Mouse (Mus musculus): ENCODE results near the gene Gm49336.

The Gm49336 gene

DNA sequence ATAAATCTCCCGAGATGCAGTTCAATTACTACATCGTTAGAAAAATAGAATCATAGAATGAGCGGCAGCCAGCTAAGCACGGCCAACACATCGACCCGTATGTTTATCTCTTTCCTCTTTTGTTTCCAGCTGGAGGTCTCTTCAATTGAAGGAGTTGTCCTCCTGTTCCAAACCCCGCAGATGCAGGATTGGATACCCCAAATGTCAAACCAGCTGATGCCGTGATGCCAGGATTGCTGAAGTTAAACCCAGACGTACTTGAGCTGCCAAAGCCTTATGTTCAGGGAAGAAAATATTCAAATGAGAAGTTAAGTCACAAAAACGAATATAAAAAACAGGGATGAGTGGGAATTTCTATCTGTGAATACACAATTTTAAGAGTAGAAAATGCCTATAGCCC lies 31.4 kb downstream of the Gm49336 start:
- DNase-seq = no peak

DNA sequence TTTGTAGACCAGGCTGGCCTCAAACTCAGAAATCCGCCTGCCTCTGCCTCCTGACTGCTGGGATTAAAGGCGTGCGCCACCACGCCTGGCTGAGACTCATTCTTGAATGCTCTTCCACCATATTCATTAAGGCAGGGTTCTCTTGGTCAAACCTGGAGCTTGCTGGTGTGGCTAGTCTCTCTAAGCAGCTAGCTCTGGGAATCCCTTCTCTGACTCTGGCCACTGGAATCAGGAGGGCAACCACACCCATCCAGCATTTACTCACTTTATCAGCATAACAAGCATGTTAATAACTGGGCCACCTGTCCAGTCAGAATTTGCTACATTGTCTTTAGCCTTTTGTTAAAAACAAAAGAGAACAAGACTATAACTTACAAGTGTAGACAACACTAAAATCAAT lies 33.7 kb downstream of the Gm49336 start:
- no peak for DNase-seq

DNA sequence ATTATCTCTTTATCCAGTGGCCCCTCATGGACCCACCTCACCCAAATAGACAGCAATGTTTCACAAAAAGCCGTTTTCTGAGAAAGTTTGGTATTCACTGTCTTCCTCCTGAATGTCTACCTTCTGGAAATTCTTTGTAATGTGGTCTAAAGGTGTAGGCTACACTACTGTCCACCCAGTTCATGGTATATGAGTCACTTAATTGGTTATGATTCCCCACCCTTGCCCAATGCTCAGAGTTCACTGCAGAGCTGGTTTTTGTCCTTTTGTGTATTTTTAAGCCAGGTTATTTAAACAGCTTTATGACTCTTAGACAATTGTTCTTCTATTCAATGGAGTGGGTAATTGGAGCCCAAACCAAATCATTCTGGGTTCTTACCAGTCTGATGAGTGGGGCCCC lies 35.2 kb downstream of the Gm49336 start:
- DNase-seq = no peak

DNA sequence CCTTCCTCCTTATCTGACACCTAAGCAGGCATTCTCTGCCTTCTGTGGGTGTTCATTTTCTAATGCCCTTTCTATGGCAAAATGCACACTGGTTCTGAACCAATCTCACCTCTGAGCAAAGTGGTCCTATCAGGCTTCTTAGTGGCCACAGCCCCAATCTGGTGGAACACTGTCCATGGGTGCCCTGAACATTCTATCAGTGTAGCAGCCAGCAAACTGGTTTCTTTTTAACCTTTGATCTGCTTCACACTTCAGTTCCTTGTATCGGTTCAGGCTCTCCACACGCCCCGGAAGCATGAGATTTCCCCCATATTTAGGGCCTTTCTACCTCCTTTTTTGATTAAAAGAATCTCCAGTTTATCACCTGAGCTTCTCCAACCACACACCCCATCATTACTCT lies 36.3 kb downstream of the Gm49336 start:
- no peak for DNase-seq

DNA sequence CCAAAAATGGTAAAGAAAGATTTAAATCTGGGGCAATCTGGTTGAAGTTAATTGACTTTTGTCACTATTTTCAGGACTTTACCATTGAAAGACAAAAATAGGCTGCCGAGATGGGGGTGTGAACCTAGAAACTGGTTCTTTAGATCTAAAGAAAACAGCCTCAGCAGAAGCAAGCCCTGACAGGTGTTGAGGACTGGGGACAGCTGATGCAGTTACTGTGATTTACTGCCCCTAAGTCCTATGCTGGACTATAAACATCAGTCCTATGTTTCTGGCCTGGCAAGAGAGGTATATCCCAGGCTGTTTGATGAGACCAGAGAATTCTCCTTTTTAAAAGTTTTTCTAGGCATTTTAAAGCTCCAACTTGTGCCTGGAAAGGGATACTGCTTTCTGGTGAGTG lies 37.3 kb downstream of the Gm49336 start:
- no peak for DNase-seq

DNA sequence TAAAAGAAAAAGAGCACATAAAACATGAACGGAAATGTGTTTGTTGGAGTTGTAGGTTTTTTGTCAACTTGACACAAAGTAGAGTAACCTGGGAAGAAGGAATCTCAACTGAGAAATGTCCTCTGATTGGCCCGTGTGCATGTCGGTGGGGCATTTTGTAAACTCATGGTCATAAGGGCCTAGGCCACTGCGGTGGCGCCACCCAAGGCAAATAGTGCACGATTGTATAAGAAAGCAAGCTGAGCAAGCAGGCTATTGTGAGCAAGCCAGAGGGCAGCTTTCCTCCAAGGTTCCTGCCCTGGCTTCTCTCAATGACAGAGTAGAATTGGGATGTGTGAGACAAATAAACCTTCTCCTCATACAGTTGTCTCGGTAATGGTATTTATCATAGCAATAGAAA lies 42.1 kb downstream of the Gm49336 start:
- no peak for DNase-seq

DNA sequence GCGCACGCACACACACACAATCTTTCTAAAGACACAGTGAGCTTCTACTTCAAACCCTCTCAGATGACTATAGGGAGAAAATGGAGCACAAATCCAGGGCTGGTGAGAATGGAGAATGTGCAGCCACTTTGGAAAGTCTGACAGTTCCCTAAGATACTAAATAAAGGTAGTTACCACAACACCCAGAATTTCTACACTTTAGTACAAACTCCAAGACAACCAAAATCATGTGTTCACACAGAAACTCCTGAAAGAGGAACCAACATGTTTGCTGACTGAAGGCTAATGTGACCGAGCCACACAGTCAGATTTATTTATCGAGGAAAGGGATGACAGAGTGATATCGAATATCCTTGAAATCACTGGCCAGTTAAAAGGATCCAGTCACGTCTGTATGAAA lies 46.3 kb downstream of the Gm49336 start:
- no peak for DNase-seq

DNA sequence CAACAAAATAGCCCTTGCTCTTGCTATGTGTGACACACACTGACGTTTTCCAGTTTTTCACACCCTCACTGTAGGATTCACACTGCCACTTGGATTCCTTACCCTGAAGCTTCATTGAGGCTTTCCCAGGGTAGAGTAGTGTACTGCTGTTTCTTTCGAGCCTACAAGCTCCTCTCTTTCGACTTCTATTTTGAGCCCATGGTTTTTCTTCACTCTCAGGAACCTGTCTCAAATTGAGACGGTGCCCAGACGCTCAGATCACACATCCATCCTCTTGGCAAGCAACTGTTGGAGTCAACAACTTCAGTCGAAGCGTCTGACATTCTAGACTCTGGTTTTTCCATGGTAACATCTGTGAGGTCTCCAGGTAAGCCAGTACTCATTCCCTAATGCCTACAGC lies 54.4 kb downstream of the Gm49336 start, which contains the start of gene Atp8a2:
Atp8a2 (minus strand) TSS at position 296 of the 400 bp plus-strand sequence.
- DNase-seq = no peak

DNA sequence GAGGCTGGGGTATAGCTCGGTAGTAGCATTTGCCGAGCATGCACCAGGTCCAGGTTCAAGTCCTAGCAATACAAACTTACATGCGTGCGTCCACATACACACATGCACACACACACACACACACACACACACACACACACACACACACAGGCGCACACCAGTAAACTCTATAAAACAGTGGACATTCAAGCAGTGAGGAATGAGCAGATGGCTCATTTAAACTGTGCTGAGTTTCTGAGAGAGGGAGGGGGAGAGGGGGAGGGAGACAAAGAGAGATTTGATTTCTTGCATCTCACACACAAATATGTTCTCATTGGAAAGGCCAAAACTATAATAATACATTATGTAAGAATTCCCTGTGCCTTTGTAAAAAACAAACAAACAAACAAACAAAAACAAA lies 55.3 kb downstream of the Gm49336 start:
- DNase-seq = no peak

DNA sequence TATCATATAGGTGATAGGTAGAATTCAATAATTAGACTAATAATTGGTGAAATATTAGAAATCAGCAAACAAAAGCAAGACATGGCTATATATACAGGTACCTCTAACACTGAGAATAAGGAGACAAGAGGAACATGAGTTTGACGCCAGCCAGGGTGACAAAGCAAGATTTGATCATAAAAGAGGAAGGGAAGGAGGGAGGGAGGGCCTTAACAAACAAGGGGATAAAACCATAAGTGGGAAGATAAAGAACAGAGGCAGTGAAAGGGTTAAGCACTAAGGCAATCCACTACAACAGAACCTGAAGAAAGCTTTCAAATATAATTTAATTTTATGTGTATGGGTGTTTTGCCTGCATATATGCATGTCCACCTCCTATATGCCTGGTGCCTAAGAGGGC lies 56.7 kb downstream of the Gm49336 start:
- no peak for DNase-seq

DNA sequence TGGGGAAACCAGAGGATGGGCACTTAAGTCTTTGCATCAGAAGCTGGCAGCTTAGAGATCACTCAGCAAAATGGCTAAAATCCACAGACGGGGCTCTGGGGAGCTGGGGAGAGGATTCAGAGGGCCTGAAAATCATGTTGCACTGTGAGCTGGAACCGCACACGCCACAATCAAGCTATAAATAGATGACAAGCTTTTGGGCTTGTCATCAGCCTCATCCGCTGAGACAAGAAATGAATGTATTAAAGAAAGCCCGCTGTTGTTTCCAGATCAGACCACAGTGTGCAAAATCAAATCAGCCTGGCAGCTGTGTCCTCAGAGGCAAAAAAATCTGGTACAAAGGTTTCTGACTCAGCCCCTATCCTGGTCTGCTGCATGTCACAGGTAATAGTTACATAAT lies 61.5 kb downstream of the Gm49336 start:
- DNase-seq = no peak

DNA sequence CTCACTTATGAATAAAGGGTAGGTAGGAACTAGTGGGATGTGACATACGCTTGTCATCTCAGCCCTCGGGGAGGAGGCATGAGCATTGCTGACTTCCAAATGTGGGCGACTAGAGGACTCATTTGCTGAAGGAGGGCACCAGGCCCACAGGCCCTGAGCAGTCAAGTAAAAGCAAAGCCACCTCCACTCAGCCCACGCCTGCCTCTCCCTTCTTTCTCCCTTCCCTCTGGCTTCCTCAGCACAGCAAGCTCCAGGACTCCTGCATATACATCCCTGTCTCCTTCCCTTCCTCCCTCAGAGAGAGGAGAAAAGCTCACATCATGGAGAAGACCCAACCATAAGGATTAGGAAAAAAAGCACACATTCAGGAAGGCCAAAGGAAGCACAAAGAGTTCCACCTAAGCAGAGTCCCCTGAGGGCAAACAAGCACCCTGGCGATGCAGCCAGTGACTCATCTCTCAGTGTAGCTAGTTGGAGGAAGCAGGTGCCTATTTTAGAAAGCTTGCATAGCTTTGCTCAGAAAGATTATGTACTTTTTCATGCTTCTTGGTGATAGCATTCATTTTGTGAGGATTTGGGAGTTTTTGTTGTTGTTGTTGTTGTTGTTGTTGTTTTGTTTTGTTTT lies 63.0 kb downstream of the Gm49336 start:
- DNase-seq = no peak

DNA sequence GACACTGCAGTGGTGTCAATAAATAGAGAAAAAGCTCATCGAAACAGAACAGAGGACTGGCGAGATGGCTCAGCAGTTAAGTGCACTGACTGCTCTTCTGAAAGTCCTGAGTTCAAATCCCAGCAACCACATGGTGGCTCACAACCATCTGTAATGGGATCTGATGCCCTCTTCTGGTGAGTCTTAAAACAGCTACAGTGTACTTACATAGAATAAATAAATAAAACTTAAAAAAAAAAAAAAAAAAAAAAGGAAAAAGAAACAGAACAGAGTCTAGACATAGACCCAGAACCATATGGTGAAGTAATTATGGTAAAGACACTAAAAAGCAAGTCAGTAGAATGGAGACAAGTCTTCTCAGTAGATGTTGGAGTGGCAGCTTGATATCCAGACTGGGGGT lies 70.0 kb downstream of the Gm49336 start:
- no peak for DNase-seq

DNA sequence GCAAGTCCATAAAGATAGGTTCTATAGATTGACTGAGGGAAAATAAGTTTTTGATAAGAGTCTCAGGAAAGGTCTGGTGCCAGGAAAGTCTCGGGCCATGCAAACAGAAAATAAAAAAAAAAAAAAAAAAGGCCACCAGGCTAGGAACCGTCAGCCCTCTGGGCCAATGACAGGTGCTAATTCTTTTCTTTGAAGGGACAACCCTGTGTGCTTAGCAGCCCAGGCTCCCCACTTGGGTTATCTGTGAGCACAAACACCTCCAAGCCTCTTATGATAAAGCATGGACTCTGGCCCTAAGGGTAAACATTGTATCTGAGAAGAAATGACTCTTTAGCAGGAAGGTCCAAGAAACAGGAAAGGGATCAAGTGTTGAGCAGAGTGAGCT lies 72.7 kb downstream of the Gm49336 start:
- no peak for DNase-seq

DNA sequence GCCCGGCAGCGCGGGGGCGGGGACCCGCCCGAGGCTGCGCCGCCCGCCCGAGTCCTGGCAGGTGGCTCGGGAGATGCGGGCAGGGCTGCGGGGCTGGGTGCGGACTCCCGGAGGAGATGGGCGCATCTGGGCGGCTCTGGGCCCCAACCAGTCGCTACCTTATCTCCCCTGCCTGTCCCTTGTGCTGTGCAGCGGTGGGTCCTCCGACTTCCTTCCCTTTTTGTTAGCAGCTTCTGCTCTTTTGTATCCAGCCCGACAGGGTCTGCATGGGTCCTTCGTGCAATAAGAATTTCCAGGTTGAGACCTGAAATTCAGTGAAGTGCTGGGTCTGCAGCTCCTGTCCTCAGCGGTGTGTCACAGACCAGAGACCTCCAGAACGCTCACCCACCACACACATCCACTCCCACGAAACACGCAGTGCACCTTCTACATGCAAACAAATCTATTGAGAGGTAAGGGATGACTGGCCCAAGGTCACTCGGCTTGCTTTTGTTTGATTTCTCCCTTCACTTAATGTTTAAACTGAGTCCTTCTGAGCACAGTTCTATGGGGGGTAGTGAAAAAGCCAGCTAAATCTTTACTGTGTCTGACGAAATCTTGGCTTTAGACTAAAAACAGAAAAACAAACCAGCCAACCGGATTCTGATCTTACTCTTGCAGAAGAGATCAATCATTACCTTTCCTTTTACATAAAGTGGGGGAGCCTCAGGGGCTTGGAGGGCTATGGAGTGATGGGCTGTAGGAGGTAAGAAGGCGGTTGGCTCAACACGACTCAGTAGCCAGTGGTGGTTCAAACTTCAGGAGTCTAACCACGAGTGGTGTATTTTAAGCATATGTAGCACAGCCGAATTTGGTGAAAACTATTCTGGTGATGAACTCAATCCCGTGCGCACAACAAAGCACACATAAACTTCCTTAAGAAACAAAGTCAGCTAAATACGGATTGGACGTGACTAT lies 73.4 kb downstream of the Gm49336 start:
- no peak for DNase-seq

DNA sequence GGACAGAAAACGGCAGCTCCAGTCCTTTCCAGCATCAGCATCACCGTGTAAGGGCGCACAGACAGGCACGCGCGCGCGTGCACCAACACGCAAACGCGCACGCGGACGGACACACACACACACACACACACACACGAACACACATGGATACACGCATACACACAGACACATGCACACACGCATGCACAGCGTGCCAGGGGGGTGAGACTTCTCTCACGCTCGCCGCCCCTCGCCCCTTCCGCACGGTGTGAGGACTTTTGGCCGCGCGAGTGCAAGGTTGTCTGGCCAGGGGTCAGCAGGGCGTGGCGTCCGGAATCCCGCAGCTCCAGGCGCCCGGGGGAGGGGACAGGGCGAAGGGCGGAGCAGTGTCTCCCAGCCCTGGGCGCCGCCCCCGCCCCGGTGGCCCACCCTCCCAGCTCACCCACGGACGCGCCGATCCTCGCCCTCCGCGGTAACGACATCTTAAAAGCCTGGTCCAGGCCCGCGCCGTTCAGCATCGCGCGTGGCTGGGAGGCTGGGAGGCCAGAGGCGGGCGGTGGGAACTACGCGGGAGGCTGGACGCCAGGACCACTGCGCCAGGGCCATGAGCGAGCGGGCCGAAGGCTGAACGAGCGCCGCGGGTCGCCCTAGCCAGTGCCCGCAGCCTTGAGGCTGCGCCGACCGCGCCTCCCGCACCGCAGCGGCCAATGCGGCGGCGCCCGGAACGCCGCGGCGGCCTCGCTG lies 74.3 kb downstream of the Gm49336 start:
- peak; percentile 69 for DNase-seq

DNA sequence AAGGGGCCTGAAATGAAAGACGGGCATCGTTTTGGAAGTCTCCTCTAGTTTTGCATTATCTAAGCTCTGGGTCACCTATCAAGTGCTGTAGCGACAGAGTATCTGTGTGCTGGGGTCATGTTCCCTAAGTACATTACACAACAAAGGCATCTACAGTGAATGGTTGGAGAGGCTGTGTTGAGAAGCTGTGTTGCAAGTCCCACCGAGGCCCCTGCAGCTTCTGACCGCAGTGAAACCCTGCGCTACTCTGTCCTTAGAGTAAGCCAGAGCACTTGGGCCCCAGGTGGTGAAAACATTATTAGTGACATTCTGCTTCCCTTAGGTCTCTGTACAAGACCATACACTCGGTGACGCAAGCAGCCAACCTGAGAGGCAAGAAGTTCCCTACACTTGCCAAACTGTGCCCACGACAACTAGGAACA lies 74.8 kb downstream of the Gm49336 start:
- no peak for DNase-seq

DNA sequence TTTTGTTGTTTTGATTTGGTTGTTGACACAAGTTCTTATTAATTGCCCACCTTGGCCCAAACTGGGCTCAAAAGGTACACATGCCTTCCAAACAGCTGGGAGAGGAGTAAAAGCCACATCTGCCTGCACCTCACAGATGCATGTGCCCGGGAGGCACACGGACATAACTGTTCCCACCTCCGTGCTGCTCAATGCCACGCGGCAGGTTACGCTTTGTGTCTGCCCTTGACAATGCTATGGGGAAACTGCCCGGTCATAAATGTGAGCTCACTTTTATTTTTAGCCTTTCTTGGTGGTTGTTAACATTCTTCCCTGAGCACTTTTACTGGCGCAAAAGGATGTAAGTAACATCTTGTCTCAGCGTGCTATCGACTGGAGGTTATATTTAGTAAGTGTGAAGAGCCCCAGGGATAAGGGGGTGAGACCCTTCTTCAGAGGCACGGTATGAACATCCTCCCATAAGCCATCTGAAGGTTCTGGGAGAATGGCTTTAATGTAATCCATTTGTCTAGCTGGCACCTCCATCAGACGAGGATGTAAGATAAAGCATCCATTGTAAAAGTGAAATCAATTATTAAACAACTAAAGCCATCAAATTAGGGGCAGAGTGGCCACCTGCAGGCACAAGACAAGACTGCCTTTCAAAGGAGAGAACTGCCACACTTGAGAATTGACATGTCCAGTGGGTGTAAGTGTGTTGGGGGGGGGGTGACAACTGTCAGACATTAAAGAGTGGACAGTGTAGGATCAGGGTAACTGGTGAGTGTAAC lies 78.8 kb downstream of the Gm49336 start:
- no peak for DNase-seq

DNA sequence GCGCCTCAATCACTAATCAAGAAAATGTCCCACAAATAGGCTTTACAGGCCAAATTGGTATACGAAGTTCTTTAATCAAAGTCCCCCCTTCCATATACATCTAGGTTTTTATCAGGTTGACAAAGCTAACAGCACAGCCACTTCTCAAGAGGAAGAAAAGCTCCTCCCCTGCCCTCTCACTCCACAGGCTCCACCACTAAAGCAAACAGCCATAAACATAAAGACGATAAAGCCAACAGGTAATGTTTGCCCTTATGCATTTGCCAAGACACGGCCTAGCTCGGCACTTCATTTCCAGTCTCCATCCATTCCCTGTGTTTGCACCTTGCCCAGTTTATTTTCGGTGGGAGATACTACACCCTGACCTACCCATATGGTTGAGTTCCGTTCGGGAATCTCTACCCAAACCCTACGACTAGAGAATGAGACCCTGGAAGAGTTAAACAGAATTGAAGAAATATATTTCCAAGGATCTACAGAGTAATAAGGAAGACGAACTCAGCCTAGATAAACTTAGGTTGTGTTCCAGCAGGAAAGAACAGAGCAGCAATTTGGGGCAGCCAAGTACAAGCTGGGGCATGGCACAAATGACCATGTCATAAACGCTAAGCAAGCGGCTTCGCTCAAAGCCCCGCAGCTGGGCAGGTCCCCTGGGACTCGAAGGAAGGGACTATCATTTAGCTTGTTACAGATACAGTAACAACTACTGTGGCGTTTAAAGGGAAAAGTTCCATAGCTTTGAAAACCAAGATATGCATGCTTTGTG lies 80.3 kb downstream of the Gm49336 start:
- DNase-seq = no peak

DNA sequence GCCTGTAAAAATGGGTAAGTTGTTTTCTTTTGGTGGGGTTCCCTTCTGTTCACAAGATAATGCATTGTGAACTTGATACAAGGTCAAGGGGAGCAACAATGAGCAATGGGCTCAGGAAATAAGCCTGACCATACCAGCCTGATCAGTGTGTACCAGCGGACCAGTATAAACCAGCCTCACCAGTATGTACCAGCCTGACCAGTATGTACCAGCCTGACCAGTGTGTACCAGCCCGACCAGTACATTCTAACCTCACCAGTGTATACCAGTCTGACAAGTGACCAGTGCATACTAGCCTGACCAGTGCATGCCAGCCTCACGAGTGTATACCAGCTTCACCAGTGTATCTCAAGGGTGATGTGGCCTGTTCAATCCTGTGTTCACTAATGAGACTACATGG lies 87.9 kb downstream of the Gm49336 start:
- no peak for DNase-seq
